Mouse (Mus musculus): Measurements from ENCODE around the gene Rere. TPM values are rescaled to one million over a fixed set of nuclear protein-coding genes. Genes with fewer than 3 reads are reported as not detected.

Rere gene
- total and polyA plus RNA-seq, 3 experiments, result 4.1 to 31.8 TPM; not detected in 1

- no peaks in the 10 kb centered on the region for H3K9me3 ChIP-seq (replicated peaks; ENCODE audit: insufficient read depth, low read length)
- no peak overlapping the region for H3K4me3 ChIP-seq (ENCODE audit: control insufficient read depth in 1 of 2, insufficient read depth in 1 of 2, low read depth in 2 of 2, low read length in 2 of 2)
Observed at GRCm38 (mm10) chr4:150586275-150586674, 304.8 kb downstream of the Rere start.

DNA sequence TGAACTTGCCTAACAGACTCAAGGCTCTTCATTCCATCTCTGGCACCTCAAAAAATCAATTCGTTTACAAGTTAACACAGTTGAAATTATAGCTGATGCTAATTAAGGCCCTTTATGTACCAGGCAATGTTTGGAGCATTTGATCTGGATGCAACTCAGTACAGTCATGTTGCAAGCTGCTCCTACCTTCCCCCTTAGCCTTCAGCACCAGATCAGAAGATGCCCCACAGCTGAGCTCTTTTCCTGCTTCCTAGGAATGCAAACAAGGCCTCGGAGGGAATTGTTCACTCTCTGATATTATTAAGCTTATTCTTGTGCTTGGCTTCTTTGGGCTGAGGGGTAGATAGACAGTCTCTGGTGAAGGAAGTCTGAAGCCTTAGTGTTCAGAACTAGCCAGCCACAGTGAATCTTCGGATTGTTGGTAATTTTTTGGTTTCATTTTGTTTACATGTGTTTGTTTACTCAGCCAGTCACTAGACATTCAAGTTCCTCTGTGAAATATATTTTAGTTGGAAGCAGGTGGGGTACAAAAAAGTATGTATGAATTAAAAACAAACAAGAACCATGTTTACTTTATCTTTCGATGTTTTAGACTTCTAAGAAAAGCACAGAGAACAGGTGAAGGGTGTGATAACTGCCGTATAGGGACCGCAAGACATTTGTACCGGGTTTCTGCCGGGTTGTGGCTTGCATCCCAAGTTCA, 306.3 kb downstream of the Rere start:
- Histone ChIP-seq H3K27ac (ENCODE audit: control insufficient read depth, low read depth, low read length) (peak overlapping the region; percentile 22; the same call in 1 of the 2 replicates), H3K4me3 (ENCODE audit: control insufficient read depth in 1 of 2, insufficient read depth in 1 of 2, low read depth in 2 of 2, low read length in 2 of 2) (peak overlapping the region; percentile 51 to 71)

More at GRCm38 (mm10) chr4:150586275-150586674, 304.8 kb downstream of the Rere start:
- no peak for DNase-seq (ENCODE audit: low read depth, low spot score)
- peaks cover 0 to 4% of the 10 kb centered on the region in 2 experiments; a peak in 2 of 4 replicates for H3K4me1 ChIP-seq (ENCODE audit: control insufficient read depth in 1 of 2, insufficient read depth in 2 of 2, low read length in 2 of 2)
- H3K27me3 ChIP-seq (ENCODE audit: control insufficient read depth in 1 of 2, insufficient read depth in 2 of 2, low read length in 2 of 2), result no peaks in the 10 kb centered on the region
- H3K27ac ChIP-seq (ENCODE audit: control insufficient read depth, low read depth, low read length), result no peak overlapping the region
- H3K9ac ChIP-seq (ENCODE audit: control insufficient read depth, low read depth, low read length, poor library complexity, severe bottlenecking), result no peak overlapping the region
- H3K36me3 ChIP-seq (ENCODE audit: control insufficient read depth in 1 of 2, insufficient read depth in 2 of 2, low read length in 2 of 2), result peaks cover 0 to 6% of the 10 kb centered on the region in 2 experiments; a peak in 1 of 4 replicates
- TF ChIP-seq ELF1 (IDR thresholded peaks at IDR 0.05; ENCODE audit: low read depth, low read length), result no peak
- TF ChIP-seq USF1 (IDR thresholded peaks at IDR 0.05; ENCODE audit: low read depth, low read length), result no peak
- TF ChIP-seq UBTF (IDR thresholded peaks at IDR 0.05; ENCODE audit: borderline replicate concordance, insufficient read depth, low read depth, low read length), result no peak
- no peak for TF ChIP-seq USF2 (IDR thresholded peaks at IDR 0.05; ENCODE audit: borderline replicate concordance in 1 of 2, insufficient read depth in 1 of 2, low read depth in 1 of 2, low read length in 2 of 2)
- TF ChIP-seq CHD1 (IDR thresholded peaks at IDR 0.05; ENCODE audit: low read depth, low read length), result no peak
- no peak for TF ChIP-seq MYC (IDR thresholded peaks at IDR 0.05; ENCODE audit: low read depth, low read length)
- no peak for TF ChIP-seq MXI1 (IDR thresholded peaks at IDR 0.05; ENCODE audit: low read depth, low read length)
- no peak for TF ChIP-seq ETS1 (IDR thresholded peaks at IDR 0.05; ENCODE audit: low read depth, low read length)
- TF ChIP-seq BHLHE40 (IDR thresholded peaks at IDR 0.05; ENCODE audit: borderline replicate concordance, low read depth, low read length), result no peak
- TF ChIP-seq ZNF384 (IDR thresholded peaks at IDR 0.05; ENCODE audit: low read depth, low read length), result no peak
- no peak for TF ChIP-seq MYB (IDR thresholded peaks at IDR 0.05; ENCODE audit: low read depth, low read length)
- TF ChIP-seq HCFC1 (IDR thresholded peaks at IDR 0.05; ENCODE audit: low read depth, low read length), result no peak
- no peaks in the 10 kb centered on the region for H3K79me2 ChIP-seq (ENCODE audit: control insufficient read depth, insufficient read depth, low read length, poor library complexity)

More for the DNA sequence above, 306.3 kb downstream of the Rere start:
- Histone ChIP-seq H3K36me3 (ENCODE audit: control insufficient read depth in 1 of 2, insufficient read depth in 2 of 2, low read length in 2 of 2) (peaks cover 0 to 6% of the 10 kb centered on the region in 2 experiments; a peak in 2 of 4 replicates), H3K9ac (ENCODE audit: control insufficient read depth, low read depth, low read length, poor library complexity, severe bottlenecking) (peak overlapping the region; percentile 49), H3K9me3 (replicated peaks; ENCODE audit: insufficient read depth, low read length) (no peaks in the 10 kb centered on the region), H3K79me2 (ENCODE audit: control insufficient read depth, insufficient read depth, low read length, poor library complexity) (no peaks in the 10 kb centered on the region), H3K4me1 (ENCODE audit: control insufficient read depth in 1 of 2, insufficient read depth in 2 of 2, low read length in 2 of 2) (peaks cover under 1 to 7% of the 10 kb centered on the region in 2 experiments), H3K27me3 (ENCODE audit: control insufficient read depth in 1 of 2, insufficient read depth in 2 of 2, low read length in 2 of 2) (no peaks in the 10 kb centered on the region)
- no peak for TF ChIP-seq RAD21 (IDR thresholded peaks at IDR 0.05; ENCODE audit: low read depth, low read length)
- no peak for TF ChIP-seq MAZ (IDR thresholded peaks at IDR 0.05; ENCODE audit: low read depth, low read length)
- no peak for TF ChIP-seq KAT2A (conservative IDR thresholded peaks at IDR 0.05; ENCODE audit: low read depth, low read length)
- no peak for TF ChIP-seq ZNF384 (IDR thresholded peaks at IDR 0.05; ENCODE audit: low read depth, low read length)
- 0 out of 2 replicates have a peak, but pooled peaks have one; percentile 19 for TF ChIP-seq TAL1 (IDR thresholded peaks at IDR 0.05; ENCODE audit: low read length)
- TF ChIP-seq SIN3A (IDR thresholded peaks at IDR 0.05; ENCODE audit: low read length), result peak; percentile 59
- DNase-seq (ENCODE audit: low read depth, low spot score), result peak; percentile 36

Measured in MEL (cell line).